Mouse (Mus musculus): ENCODE data around the gene Camkv. TPM values are rescaled to one million over a fixed set of nuclear protein-coding genes. Genes with fewer than 3 reads are reported as not detected.
A peak's percentile ranks its signal among the peaks of the same experiment; 100 is the strongest.

Gene Camkv
- polyA plus RNA-seq, 1 experiment from 2014 or later: 12.2 TPM

- WGBS: 15% methylated on average over 45 of the region's 45 CpGs
- peak overlapping the region; percentile 63 for H3K4me2 ChIP-seq
- peak overlapping the region; percentile 66 for H3K4me3 ChIP-seq (replicated peaks)
- peak overlapping the region; percentile 62 for H3K9ac ChIP-seq
- 0 out of 2 replicates have a peak, but pooled peaks cover 6% of the 10 kb centered on the region for H3K36me3 ChIP-seq (replicated peaks)
- peak overlapping the region; percentile 89 for H3K27ac ChIP-seq
- no peaks in the 10 kb centered on the region for H3K27me3 ChIP-seq
- no peaks in the 10 kb centered on the region for H3K9me3 ChIP-seq
- ATAC-seq (ENCODE audit: low FRiP score): peak; percentile 97
- H3K4me1 ChIP-seq: peaks cover 20% of the 10 kb centered on the region
These were observed 15.2 kb downstream of the Camkv start for GRCm38 (mm10) chr9:107950460-107951355.

- Histone ChIP-seq H3K4me1 (peaks cover 16% of the 10 kb centered on the region), H3K9me3 (no peaks in the 10 kb centered on the region), H3K4me3 (replicated peaks) (no peak overlapping the region), H3K9ac (no peak overlapping the region), H3K27ac (no peak overlapping the region), H3K36me3 (replicated peaks) (peaks cover 34% of the 10 kb centered on the region), H3K27me3 (no peaks in the 10 kb centered on the region), H3K4me2 (no peak overlapping the region)
- 87% methylated on average over 6 of the region's 6 CpGs for WGBS
- no peak for ATAC-seq (ENCODE audit: low FRiP score)
These were observed 20.3 kb downstream of the Camkv start for GRCm38 (mm10) chr9:107955613-107956289.

- WGBS: 49% methylated on average over 6 of the region's 6 CpGs
- Histone ChIP-seq H3K27ac (no peak overlapping the region), H3K36me3 (replicated peaks) (peaks cover 46% of the 10 kb centered on the region)
These were observed 21.7 kb downstream of the Camkv start for GRCm38 (mm10) chr9:107957141-107957540.

GRCm38 (mm10) chr9:107959896-107960295 lies 24.4 kb downstream of the Camkv start:
- H3K27me3 ChIP-seq: no peaks in the 10 kb centered on the region
- H3K36me3 ChIP-seq (replicated peaks): peaks cover 64% of the 10 kb centered on the region
- no peak for ATAC-seq (ENCODE audit: low FRiP score)
- WGBS: 82% methylated on average over 6 of the region's 6 CpGs
- no peak overlapping the region for H3K4me2 ChIP-seq
- H3K9me3 ChIP-seq: no peaks in the 10 kb centered on the region
- peaks cover 12% of the 10 kb centered on the region for H3K4me1 ChIP-seq
- no peak overlapping the region for H3K4me3 ChIP-seq (replicated peaks)
- H3K27ac ChIP-seq: no peak overlapping the region
- no peak overlapping the region for H3K9ac ChIP-seq

More at GRCm38 (mm10) chr9:107957141-107957540, 21.7 kb downstream of the Camkv start:
- Histone ChIP-seq H3K4me3 (replicated peaks) (no peak overlapping the region), H3K9ac (no peak overlapping the region), H3K4me2 (no peak overlapping the region), H3K9me3 (no peaks in the 10 kb centered on the region), H3K27me3 (no peaks in the 10 kb centered on the region), H3K4me1 (peaks cover 17% of the 10 kb centered on the region)
- no peak for ATAC-seq (ENCODE audit: low FRiP score)

- H3K4me1 ChIP-seq: peaks cover 12% of the 10 kb centered on the region
- H3K9ac ChIP-seq: no peak overlapping the region
- peak overlapping the region; percentile 3; the same call in 1 of the 2 replicates for H3K27ac ChIP-seq
- no peak overlapping the region for H3K4me3 ChIP-seq (replicated peaks)
- no peak overlapping the region for H3K4me2 ChIP-seq
- no peaks in the 10 kb centered on the region for H3K9me3 ChIP-seq
- WGBS: 86% methylated on average over 4 of the region's 4 CpGs
- no peak for ATAC-seq (ENCODE audit: low FRiP score)
- no peaks in the 10 kb centered on the region for H3K27me3 ChIP-seq
- H3K36me3 ChIP-seq (replicated peaks): peaks cover 67% of the 10 kb centered on the region
These were observed 25.5 kb downstream of the Camkv start for GRCm38 (mm10) chr9:107960928-107961327.

GRCm38 (mm10) chr9:107961351-107961762 lies 25.9 kb downstream of the Camkv start:
- peaks cover 12% of the 10 kb centered on the region for H3K4me1 ChIP-seq
- H3K27me3 ChIP-seq: no peaks in the 10 kb centered on the region
- no peak overlapping the region for H3K4me2 ChIP-seq
- H3K36me3 ChIP-seq (replicated peaks): peaks cover 69% of the 10 kb centered on the region
- no peak overlapping the region for H3K4me3 ChIP-seq (replicated peaks)
- 0 out of 2 replicates have a peak, but pooled peaks have one; percentile 11 for ATAC-seq (ENCODE audit: low FRiP score)
- 73% methylated on average over 10 of the region's 10 CpGs for WGBS
- H3K27ac ChIP-seq: peak overlapping the region; percentile 48
- no peak overlapping the region for H3K9ac ChIP-seq
- H3K9me3 ChIP-seq: no peaks in the 10 kb centered on the region

- H3K27ac ChIP-seq: peak overlapping the region; percentile 50
- H3K27me3 ChIP-seq: no peaks in the 10 kb centered on the region
- 46% methylated on average over 5 of the region's 5 CpGs for WGBS
- no peak overlapping the region for H3K4me2 ChIP-seq
- H3K36me3 ChIP-seq (replicated peaks): peaks cover 69% of the 10 kb centered on the region
- no peaks in the 10 kb centered on the region for H3K9me3 ChIP-seq
- no peak overlapping the region for H3K9ac ChIP-seq
- 0 out of 2 replicates have a peak, but pooled peaks have one; percentile 30 for ATAC-seq (ENCODE audit: low FRiP score)
- peaks cover 12% of the 10 kb centered on the region for H3K4me1 ChIP-seq
- H3K4me3 ChIP-seq (replicated peaks): no peak overlapping the region
These were observed 26.4 kb downstream of the Camkv start for GRCm38 (mm10) chr9:107961881-107962280.

- 91% methylated on average over 9 of the region's 9 CpGs for WGBS
- no peak overlapping the region for H3K9ac ChIP-seq
- H3K27me3 ChIP-seq: no peaks in the 10 kb centered on the region
- no peaks in the 10 kb centered on the region for H3K9me3 ChIP-seq
- H3K4me3 ChIP-seq (replicated peaks): no peak overlapping the region
- H3K27ac ChIP-seq: no peak overlapping the region
- H3K4me1 ChIP-seq: peaks cover 12% of the 10 kb centered on the region
- no peak for ATAC-seq (ENCODE audit: low FRiP score)
- H3K36me3 ChIP-seq (replicated peaks): peaks cover 63% of the 10 kb centered on the region
- H3K4me2 ChIP-seq: no peak overlapping the region
These were observed 27.4 kb downstream of the Camkv start for GRCm38 (mm10) chr9:107962916-107963315.

- Histone ChIP-seq H3K27ac (no peak overlapping the region), H3K4me1 (peaks cover 12% of the 10 kb centered on the region), H3K36me3 (replicated peaks) (peaks cover 63% of the 10 kb centered on the region), H3K27me3 (no peaks in the 10 kb centered on the region), H3K4me3 (replicated peaks) (no peak overlapping the region), H3K4me2 (no peak overlapping the region), H3K9ac (no peak overlapping the region), H3K9me3 (no peaks in the 10 kb centered on the region)
- ATAC-seq (ENCODE audit: low FRiP score): 0 out of 2 replicates have a peak, but pooled peaks have one; percentile 41
- WGBS: 28% methylated on average over 5 of the region's 5 CpGs
These were observed 28.2 kb downstream of the Camkv start for GRCm38 (mm10) chr9:107963700-107964099.

- Histone ChIP-seq H3K4me3 (replicated peaks) (no peak overlapping the region), H3K36me3 (replicated peaks) (peaks cover 63% of the 10 kb centered on the region)
- WGBS: 93% methylated on average over 9 of the region's 9 CpGs
These were observed 29.2 kb downstream of the Camkv start for GRCm38 (mm10) chr9:107964681-107965080.

GRCm38 (mm10) chr9:107966676-107967075 lies 31.2 kb downstream of the Camkv start:
- no peak overlapping the region for H3K27ac ChIP-seq
- no peak overlapping the region for H3K4me2 ChIP-seq
- no peak overlapping the region for H3K9ac ChIP-seq
- H3K4me1 ChIP-seq: peaks cover 4% of the 10 kb centered on the region; the same call in 1 of the 2 replicates
- H3K36me3 ChIP-seq (replicated peaks): peaks cover 64% of the 10 kb centered on the region
- H3K9me3 ChIP-seq: no peaks in the 10 kb centered on the region
- no peak for ATAC-seq (ENCODE audit: low FRiP score)
- H3K4me3 ChIP-seq (replicated peaks): no peak overlapping the region
- WGBS: 93% methylated on average over 10 of the region's 10 CpGs
- no peaks in the 10 kb centered on the region for H3K27me3 ChIP-seq

More at GRCm38 (mm10) chr9:107964681-107965080, 29.2 kb downstream of the Camkv start:
- Histone ChIP-seq H3K4me1 (peaks cover 12% of the 10 kb centered on the region), H3K27me3 (no peaks in the 10 kb centered on the region), H3K27ac (no peak overlapping the region), H3K9ac (no peak overlapping the region), H3K4me2 (no peak overlapping the region), H3K9me3 (no peaks in the 10 kb centered on the region)
- no peak for ATAC-seq (ENCODE audit: low FRiP score)

GRCm38 (mm10) chr9:107967437-107967836 lies 32.0 kb downstream of the Camkv start:
- WGBS: 92% methylated on average over 6 of the region's 6 CpGs
- Histone ChIP-seq H3K4me2 (no peak overlapping the region), H3K36me3 (replicated peaks) (peaks cover 57% of the 10 kb centered on the region), H3K27me3 (no peaks in the 10 kb centered on the region), H3K9ac (no peak overlapping the region), H3K9me3 (no peaks in the 10 kb centered on the region), H3K27ac (no peak overlapping the region), H3K4me1 (no peaks in the 10 kb centered on the region), H3K4me3 (replicated peaks) (no peak overlapping the region)
- ATAC-seq (ENCODE audit: low FRiP score): no peak

Data from forebrain, embryonic 12.5 days (tissue).